Mouse (Mus musculus) frontal cortex, postnatal 36 days (tissue): Measurements from ENCODE around the gene Ptprn2.

Source experiments
- DNase-seq, 2 experiments: peaks; one replicate each; pipeline ENCODE4 v3.0.0; 2022; ENCODE audit warnings: low spot score in 2 of 2

Ptprn2 gene

DNA sequence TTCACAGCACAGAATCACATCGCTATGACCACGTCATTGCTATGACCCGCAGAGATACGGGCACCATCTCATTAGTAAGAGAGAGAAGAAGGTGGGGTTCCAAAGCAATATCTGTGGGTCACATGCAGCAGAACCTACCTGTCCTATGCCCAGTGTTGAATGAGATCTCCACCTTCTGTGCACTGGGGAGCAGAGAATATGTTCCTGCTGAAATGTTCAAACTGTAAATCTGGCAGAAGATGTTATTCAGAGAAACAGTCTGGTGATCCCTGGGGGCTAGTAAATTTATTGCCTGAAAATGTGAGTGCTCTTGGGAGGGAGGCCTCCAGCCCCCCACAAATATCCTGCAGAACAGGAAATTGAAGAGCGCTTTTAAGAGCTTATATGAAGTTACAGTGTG is 490.0 kb downstream of the Ptprn2 start:
- DNase-seq = no peak

DNA sequence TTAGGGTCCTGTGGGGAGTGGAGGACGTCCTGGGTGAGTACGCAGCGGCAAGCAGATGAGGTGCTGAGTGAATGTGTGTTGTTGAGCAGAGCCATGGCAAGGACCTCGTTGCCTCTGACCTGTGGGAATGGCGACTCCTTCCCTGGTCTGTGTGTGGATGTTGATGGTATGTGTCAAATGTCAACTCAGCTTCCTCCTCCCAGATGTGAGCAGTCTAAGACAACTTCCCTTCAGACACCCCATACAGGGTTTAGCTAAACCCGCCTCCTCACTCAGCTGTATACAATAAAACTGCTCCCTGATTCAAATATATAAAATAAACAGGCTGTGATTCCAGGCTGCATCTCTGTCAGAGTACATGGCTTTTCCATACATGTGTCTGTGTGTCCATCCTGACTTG is 491.5 kb downstream of the Ptprn2 start:
- DNase-seq = no peak

DNA sequence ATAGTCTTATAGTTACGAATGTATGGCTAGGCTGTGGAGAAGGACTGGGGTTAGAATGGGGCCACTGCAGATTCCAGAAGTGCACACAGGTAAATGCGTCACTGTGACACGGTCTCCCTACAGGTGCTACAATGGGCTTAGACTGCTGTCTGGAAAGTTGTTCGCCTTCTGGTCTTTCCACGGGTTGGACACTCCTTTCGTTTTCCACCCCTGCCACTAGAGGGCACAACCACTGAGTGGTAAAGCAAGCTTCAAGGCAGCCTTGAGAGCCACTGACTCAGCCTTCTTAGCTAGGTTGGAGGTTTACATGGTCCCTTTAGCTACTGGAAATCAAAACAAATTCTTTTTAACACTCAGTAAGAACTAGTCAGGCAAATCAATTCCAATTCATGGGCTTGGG is 492.7 kb downstream of the Ptprn2 start:
- DNase-seq = peak in 1 of 2 experiments; percentile 16

DNA sequence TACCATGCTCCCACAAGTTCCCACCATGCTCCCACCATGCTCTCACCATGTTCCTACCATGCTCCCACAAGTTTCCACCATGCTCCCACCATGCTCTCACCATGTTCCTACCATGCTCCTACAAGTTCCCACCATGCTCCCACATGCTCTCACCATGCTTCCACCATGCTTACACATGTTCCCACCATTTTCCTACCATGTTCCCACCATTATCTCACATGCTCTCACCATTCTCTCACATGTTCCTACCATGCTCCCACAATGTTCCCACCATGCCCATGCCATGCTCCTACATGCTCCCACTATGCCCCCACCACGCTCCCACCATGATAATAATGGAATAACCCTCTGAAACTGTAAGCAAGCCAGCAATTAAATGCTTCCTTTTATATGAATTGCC is 495.8 kb downstream of the Ptprn2 start:
- DNase-seq = no peak

DNA sequence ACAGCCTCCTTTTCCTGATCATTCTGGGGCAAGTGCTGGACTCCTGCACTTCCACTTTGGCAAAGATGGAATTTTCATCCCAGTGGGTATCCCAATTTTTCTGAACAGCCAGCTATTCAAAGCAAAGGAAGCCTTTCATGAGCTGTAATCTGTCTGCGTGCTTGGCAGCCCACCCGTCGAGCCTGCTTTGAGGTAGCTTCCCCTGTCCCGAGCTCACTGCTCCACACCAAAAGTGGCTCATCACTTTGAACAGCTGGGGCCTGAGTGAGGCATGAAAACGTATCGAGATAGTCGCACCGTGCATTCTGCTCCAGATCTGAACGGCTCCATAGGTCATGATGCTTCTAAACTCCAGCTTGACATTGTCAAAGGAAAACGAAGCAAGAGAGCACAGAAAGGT is 503.6 kb downstream of the Ptprn2 start:
- no peak for DNase-seq

DNA sequence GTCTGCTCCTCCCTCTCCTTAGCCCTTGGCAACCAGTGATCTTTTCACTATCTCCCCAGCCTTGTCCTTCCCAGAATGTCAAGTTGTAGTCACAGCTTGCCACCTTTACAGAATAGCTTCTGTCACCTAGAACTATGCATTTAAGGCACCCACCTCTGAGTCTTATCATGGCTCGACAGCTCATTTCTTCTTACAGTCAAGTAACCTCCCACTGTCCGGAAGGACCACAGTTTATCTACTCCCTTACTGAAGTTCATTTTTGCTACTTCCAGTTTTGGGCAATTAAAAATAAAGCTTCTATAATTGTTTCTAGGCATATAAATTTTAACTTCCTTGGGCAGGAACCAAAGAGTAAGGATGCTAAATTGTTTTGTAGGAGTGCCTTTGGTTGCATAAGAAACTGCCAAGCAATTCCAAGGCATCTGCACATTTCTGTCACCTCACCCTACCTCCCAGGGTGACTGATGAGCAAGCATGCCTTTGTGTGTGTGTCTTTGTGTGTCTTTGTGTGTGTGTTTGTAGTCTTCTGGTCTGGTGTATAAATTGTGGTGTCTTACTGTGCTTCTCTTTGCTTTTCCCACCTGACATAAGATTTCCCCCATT is 516.1 kb downstream of the Ptprn2 start:
- peak in 1 of 2 experiments; percentile 51 for DNase-seq

DNA sequence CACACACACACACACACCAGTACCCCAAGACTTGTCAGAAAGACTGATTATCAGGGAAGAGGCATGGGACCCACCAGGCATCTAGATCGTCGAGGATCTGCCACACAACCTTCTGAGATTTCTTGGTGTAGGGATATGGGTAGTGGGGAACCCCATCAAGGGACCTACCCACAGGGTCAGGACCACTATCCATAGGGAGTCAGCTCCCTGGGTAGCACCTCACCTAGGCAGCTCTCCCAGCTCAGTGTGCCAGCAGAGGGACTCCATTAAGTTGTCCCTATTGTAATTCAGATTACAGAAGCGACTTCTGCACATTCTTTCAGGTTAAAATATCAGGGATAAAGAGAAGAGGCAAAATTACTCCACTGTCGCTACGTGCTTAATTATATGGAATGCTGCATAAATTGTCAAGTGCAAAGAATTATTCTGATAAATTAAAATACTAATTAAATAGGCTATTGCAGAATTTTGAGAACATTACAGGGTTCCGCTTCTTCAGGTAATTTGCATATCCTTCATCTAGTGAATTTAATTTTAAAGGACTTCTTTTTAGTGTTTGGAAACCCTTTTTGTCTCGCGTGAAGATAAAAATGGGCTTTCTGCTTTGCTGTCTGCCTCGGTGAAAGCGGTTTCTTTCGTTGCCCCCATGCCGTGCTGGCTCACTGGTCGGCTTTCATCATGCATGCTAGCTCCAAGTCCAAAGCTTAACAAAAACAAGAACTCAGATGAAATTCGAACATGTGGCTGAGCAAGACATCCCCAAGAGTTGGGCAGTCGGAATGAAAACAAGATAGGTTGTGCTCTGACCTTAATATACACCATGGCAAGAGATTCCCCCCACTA is 531.5 kb downstream of the Ptprn2 start:
- DNase-seq = no peak

DNA sequence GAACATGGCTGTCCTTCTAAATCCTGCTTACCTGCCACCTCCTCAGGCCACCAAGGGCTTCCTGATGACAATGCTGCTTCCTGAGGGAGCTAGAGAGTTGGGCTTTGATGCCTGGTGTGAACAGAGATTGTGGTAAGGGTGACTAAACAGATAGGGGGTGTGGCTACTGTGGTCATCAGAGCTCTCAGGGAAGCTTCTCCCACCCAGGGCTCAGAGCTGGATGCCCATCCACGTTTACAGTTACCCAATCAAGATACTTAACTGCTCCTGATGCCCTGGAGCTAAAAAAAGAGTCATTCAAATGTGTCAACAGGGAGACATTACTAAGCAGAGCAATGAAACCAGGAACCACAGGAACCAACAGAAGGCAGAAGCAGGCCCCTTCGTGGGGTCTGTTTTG is 532.4 kb downstream of the Ptprn2 start:
- no peak for DNase-seq

DNA sequence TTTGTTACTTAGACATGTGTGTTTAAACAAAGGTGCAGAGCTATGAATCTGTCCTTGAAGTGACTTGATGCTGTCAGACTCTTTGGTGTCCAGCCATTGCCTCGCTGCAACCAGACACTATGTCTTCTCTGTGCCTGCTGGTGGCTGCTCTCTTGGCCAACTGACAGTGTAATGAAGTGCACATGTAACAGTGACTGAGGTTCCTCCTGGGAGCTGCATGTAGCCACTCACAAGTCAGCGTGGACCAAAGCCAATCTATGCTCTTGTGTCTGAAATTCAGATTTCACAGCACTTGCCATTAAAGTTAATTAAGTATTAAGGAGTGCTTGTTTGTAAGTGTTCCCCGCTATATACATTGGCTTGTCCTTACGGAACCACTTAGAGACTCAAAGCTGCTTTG is 537.7 kb downstream of the Ptprn2 start:
- DNase-seq = no peak

DNA sequence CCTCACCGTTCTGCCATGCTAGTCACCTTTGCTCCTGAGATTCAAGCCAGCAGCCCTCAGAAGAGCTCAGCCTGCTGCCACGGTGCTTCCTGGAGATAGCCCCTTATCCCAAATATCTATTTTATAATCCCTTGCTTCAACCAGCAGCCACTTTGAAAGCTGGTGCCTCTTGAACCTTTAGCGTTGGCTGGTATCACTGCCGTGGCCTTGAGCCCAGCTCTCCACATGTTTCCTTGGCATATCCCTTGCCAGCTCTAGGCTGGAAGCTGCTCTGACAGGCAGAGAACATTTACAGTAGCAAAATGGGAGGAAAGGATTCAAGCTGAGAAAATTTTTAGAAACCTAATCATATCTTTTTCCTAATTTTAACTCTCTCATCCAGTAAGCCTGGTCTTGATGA is 539.4 kb downstream of the Ptprn2 start:
- DNase-seq = peak in 1 of 2 experiments; percentile 51

DNA sequence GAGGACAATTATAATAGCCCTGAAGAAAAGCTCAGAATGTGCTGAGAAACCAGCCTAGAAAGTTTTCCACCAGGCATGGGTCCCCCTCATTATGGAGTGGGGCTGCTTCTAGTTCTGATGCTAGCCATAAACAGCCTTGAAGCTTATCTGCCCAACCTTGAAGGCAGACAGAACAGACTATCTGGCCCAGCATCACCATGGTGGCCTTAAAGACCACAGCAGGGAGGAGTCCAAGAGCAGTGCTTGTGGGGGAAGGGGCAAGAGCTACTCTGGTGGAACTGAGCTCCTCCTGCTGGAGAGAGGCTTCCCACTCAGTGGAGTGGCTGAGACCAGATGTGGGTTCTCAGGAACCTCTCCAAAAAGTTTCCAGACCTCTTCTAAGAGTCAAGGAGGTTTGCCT is 540.2 kb downstream of the Ptprn2 start:
- no peak for DNase-seq

DNA sequence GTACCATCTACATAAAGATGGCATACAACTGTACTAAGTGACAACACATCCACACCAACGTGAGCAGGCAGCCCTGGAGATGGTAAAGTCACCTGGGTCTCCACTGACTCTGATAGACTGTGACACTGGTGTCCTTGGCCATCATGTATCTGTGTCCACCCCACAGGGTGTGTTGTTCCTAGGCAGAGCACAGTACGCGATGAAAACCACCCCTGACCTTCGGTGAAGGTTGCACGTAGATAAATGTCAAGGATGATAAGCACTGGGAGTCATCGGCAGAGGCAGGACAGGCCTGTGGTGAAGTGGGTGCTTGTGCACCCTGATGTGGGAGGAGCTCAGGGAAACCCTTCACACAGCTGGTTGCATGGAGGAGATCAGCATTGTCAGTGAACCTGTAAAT is 541.8 kb downstream of the Ptprn2 start:
- no peak for DNase-seq

DNA sequence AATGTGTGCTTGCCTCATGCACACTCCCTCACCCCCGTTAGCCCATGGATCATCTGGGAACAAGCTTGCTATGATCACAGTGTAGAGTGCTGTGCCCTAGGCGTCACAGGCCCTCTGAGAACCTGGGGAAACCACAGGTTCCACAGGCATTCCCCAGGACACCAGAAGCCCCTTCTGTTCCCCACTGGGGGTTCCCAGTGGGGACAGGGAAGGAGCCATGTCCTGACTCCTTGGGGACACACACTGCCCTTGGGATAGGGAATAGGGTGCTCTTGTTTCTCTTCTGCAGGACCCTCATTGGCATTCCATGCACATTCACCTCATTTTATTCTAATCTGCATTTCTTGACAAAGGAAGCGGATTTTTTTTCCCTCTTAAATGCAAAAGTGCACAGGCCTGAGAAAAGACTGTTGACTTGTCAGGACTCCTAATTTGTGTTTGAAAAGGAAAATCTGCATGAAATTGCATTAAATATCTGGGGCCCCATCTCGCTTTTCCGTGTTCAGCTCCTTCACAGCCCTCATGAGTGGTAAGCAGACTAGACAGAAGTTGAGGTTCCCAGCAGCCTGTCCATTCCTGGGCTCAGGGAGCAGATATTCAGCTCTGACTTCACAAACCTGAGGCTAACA is 542.9 kb downstream of the Ptprn2 start:
- no peak for DNase-seq

DNA sequence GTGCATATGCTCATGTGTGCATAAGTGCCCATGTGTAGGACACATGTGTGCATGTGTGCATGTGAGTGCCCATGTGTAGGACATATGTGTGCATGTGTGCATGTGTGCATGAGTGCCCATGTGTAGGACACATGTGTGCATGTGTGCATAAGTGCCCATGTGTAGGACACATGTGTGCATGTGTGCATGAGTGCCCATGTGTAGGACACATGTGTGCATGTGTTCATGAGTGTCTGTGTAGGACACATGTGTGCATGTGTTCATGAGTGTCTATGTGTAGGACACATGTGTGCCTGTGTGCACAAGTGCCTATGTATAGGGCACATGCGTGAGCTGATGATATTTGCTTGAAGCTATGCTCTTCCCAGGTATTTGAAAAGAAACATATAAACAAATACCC is 547.7 kb downstream of the Ptprn2 start:
- DNase-seq = no peak

DNA sequence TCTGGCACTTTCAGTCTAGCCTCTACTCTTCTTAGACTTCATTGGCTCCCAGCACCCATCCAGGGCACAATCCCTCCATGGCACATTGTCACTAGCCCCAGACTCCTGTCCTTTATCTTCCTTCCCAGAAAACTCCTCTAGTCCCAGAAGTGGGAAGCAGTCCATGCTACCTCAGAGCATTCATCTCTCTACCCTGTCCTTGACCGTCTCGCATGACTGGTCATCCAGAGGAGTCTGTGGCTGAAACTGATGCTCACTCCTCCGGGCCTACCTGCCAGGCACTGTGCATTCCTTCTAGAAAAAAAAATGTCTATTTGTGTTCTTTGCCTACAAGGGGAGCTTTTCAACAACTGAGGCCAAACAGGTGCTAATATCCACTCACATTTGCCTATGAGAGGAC is 549.0 kb downstream of the Ptprn2 start:
- DNase-seq = no peak

DNA sequence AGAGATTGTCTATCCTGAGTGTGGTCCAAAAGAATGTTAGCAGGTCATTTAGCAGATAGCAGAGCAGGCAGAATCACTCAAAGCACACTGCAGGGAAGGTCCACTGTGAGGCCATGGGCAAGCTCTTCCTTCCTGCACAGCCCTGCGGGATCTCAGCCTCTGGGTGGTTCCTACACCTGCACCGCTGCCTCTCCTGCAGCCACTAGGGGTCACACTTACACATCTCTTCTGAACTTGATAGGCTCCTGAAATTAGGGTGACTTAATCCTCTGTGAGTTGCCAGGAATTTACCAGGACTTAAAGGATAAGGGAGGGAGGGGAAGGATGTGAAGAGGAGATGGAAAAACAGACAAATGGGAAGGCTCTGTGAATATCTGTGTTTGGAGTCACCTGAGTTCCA is 549.7 kb downstream of the Ptprn2 start:
- DNase-seq = peak; percentile 64 to 79

DNA sequence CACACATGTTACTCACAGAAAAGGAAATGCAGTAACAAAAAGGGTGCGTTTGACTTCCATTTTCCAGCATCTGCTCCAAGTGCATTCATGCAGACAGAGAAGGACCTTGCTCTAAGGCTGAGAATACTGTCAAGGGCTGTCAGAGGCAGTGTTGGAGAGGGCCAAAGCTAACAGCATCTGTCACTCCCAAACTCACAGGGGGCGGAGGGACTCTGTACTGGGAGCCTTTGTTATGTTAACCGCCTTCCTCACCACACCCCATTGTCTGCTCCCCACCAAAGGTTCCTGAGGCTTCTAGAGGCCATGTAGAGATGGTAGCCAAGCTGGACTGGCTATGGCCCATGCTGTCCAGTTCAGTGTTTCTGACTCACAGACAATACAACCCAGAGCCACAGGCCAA is 553.9 kb downstream of the Ptprn2 start:
- no peak for DNase-seq

DNA sequence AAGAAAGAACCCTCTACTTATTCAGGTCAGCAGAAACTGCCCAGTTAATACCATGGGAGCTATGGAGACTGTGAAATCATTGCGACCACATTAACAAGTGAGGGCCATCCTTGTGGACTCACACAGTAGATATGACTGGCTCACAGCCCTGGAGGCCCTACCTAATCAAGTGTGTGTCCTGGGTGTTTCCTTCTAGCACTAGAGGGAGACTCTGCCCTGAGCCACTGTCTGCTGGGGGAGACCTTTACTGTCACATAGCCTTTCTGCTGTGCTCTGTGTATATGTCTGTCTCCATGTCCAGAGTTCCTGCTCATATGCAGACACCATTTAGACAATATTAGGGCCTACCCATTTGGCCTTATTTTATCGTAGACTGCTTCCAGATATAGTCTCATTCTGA is 555.9 kb downstream of the Ptprn2 start:
- no peak for DNase-seq

DNA sequence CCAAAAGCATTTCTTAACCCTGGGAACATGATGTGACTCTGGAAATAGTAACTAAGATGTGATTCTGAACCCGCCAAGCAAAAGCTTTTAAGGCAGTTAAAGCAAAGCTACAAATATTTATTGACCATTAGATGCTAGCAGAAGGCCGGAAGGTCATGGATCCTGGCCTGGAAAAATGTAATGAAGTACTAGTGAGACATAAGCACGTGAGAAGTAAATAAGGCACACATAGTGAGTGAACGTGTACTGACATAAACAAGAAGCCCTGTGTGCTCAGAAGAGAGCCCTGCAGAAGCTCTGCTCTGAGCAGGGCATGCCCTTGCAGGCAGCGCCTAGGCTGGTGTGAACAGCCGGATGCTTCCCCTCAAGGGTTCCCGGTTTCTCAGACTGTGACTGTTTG is 557.2 kb downstream of the Ptprn2 start:
- DNase-seq = no peak

DNA sequence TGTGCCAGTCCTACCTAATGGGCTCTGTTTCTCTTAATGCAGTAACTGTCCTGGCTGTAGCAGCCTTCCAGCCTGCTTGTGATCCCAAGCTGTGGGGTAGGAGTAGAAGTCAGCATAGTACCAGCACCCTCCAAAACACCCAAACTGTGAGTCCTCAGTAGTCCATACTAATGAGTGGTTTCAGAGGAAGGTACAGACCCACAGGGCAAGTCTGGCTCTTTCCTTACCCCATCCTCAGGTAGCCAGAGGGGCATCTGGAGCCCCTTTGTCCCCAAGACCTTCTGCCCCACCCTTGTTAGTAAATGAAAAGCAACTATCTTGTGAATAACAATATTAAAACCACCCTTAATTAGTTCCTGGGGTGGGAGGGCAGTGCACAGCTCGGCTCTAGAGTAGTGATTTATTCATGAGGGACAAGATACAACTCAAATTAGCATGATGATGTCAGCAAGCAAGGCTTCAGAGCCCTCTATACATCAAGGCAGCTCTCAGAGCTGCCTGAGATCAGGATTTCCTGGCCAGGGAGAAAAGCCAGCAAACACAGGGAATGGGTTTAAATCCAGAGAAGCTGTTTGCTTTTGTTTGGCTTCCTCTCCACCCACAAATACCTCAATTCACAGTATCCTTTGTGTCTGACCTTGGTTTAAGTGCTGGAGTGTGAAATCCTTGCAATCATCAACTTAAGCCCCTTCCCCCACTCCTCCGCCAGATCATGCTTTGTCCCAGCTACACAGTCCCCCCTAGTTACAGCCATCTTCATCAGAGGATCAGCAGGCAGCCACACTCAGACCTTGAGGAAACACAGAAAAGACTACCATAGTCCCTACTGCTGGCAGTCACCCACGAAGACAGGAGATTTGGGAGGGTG is 562.1 kb downstream of the Ptprn2 start:
- no peak for DNase-seq

DNA sequence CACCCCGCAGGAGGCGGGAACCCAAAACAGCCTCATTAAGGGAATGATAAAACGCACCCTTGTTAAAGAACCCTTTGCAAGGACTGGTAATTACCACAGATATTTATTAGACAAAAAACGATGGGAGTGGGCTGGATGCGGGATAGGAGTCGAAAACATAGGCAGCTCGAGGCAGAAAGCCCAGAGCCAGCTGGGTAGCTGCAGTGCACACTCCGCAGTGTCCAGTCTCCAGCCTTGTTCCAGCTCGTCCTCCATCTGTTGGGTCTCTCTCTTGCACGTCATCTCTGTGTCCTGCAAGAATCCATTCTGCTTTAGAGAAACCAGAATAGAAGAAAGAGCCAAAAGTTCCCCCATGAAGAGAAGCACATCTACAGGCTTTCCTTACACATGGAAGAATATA is 564.3 kb downstream of the Ptprn2 start:
- DNase-seq = no peak

DNA sequence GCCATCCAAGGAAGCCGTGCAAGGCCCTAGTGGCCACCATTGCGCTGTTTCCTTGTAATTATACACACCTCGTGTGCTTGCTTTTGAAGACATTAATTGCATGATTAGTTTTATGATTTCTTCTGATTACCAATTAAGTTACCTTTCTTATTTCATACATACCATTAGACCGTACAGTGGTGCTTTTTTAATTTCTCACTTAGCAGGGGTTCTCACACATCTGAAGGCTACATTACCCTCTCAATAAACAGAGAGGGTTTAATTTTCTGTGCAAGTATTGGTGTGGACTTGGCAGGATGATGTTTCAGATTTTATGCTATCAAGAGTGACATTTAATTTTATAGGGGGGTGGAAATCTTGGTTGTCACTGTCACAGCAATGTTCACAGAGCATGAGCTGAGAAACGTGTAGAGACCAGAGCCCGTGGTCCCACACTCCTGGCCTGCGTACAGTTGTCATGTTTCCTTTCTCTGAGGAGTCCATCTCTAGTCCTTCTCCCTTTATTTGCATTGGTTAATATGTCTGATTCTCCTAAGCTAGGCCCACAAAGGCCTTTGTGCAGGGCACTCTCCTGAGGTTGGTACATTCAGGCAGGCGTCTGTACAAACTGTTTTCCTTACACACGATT is 567.8 kb downstream of the Ptprn2 start:
- DNase-seq = no peak
